Mouse (Mus musculus) right cerebral cortex, postnatal 4 days (tissue): ENCODE measurements around the gene Pdcd1lg2.
"Not testable (repeated sequence)": the region's sequence is repeated elsewhere in the genome, so short reads cannot be mapped to it uniquely, and the experiment has no call there.

ENCODE experiments used
- DNase-seq: peaks from one replicate; pipeline ENCODE4 v3.0.0-alpha.2; 2022

The Pdcd1lg2 gene

DNA sequence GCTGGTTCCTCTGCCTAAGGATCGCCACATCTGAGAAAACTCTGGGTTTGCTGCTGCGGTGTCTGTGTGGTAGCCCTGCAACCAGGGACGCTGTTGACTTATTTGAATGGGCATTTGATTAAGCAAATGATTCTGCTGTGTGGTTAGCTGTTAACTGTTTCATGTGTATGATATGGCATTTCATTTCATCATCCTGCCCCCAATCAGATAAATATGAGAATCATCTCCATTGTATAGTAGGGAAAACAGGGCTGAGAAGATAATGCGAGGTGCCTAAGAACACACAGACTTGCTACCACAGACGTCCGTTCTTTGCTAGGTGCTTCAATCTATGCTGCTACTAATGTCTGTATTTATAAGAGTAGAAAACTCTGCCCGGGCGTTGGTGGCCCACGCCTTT, 26.3 kb upstream of the Pdcd1lg2 start:
- no peak for DNase-seq

DNA sequence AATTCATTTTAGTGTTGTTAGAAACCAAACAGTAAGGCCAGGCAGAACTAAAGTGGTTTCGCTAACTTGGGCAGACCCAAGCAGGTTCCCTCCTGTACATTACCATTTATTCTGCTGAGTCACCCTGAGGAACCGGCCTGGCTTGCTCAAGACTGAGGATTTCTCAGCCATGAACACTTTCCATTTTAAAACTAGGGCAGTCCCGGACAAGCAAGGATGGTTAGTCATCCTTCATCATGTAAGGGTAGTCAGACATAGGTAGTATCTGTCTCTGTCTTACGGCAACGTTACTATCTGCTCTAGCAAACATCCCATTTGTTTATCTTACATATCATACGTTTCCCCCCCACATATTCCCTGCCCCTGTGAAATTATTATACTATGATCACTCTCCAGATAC, 25.7 kb upstream of the Pdcd1lg2 start:
- no peak for DNase-seq

DNA sequence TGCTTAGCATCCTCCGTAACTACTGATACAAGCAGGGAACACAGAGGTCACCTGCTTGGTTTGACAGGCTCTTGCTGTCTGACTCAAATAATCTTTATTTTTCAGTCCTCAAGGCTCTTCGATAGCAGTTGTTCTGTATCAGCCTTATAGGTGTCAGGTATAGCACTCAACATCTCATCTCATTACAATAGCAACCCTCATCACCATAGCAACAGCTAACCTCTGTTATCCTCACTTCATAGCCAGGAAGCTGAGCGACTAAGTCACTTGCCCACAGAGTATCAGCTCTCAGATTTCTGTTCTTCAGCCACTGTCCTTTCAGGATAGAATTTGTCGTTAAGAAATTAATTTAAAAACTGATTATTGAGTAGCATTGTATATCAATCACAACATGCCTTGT, 24.9 kb upstream of the Pdcd1lg2 start:
- DNase-seq = no peak

DNA sequence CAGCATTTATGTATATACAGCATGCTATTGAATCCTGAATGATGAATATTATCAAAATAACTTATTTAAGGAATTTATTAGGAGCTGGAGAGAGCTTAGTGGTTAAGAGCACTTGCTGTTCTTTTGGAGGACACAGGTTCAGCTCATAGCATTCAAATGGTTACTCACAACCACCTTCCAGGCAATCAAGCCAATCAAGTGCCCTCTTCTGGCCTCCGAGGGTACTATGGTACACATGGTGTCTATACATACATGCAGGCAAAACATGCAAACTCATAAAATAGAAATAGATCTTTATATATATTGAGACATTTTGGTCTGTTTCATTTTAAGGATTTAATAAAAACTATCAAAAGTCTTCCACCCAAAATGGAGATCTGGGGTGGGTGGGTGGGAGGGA, 21.9 kb upstream of the Pdcd1lg2 start:
- no peak for DNase-seq

DNA sequence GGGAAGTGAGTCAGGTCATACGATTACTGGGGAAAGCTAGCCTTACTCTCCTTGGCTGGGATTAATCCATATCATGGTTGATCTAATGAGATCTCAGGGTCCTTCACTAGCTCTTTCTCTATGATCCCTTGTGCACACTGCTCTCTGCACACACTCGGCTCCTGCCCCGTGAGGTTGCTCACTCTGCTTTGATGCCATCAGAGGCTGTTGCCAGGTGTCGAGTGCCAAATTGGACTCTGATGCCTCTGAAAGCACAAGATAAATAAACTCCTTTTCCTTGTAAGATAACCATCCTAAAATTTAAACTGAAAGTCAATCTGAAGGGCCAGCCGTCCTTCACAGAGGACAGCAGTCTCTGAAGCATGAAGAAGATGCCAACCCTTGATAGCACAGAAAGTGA, 20.2 kb upstream of the Pdcd1lg2 start:
- no peak for DNase-seq

DNA sequence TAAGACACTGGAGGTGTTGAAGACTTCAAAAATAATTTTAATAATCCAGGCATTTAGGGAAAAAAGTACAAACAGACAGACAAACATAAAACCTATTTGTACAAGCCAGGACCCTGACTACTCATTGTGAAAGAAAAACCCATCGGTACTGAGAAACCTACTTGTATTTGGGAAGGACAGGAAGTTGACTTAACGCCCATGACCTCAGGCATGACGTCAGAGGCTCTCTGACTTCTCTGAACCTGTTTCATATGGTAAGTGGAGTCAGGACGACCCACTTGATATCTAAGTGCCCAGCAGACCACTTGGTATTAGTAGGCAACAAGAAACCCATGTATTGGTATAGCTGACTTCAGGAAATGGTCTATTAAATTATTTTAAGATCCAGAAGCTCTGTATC, 19.4 kb upstream of the Pdcd1lg2 start:
- no peak for DNase-seq

DNA sequence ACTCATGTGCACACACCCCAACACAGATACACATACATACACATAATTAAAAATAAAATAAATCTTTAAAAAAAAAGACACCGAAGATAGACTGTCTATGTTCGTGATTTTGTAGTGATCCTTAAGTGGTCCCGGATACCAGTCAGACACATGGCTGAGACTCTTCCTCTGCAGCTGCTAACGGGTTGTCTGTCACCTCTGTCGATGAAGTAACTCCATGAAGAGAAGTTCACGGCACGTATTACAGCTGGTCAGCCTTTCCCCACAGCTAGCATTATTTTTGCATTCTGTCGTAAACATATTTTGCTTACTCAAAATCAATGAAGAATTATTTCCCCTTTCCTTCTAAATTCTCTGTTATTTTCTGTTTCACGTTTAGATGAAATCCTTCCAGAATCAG, 17.4 kb upstream of the Pdcd1lg2 start:
- DNase-seq = no peak

DNA sequence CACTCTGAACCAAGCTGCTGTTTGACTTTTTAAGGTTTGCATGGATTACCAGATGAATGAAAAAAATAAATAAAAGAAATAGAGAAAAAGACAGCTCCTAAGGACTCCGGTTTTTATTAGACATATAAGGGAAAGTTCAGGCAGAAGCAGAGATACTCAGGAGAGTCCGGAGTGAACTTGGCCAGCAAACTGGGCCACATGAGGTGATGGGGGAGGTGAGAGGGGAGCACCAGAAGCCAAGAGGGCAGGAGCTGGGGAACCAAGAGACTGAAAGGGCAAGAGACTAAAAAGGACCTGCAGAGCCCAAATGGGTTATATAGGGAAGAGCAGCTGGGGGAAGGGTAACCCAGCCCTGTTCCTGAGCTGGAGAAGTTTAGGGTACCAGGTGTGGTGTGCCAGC, 16.0 kb upstream of the Pdcd1lg2 start:
- DNase-seq = no peak

DNA sequence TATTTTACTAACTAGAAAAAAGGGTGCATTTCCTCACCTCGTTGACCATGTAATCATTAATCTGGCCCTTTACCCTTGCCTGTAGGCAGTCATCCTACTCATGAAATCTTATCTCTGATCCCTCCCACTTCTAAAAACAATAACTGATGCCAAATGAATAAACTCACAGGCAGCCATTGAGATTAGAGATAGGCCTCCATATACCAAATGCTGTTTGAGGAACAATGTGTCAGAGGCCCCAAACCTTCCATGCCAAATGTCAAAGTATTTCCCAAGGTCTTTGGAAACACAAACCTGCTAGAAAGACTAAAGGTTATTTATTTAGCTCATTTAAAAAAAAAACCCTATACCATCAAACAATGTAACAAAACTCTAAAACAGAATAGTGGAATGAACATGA, 14.4 kb upstream of the Pdcd1lg2 start:
- no peak for DNase-seq

DNA sequence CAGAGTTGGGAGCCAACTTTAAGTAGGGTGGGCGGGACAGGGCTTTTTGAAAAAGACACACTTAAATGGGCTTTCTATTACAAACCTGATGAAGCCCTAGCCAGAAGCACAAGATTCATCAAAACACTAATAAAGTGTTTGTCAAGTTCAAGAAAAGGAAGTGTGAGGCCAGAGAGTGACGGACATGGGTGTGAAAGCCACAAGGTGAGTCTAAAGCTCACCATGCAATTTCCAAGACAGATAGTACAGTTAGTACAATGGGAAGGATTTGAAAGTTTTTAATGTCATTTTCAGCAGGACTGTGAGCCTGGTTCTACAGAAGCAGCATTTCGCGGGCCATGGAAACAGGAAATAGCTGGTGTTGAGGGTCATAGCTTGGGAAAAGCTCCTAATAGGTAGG, 10.9 kb upstream of the Pdcd1lg2 start:
- no peak for DNase-seq

DNA sequence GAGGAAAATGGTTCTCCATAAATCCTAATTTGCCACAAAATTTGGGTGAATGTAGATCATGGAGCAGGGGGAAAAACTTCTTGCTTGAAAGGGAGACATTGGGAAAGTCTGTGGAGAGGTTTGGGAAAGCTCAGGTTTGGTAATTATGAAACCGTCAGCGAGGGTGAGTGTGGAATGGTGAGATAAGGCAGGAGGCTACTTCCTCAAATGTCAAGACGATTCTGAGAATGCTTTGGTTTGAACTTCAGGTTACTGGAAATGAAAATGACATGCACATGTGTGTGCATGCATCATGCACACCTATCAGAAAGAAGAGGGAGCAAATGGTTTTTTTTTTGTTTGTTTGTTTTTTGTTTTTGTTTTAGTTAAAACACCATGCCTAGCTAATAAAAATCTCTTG, 10.3 kb upstream of the Pdcd1lg2 start:
- no peak for DNase-seq

DNA sequence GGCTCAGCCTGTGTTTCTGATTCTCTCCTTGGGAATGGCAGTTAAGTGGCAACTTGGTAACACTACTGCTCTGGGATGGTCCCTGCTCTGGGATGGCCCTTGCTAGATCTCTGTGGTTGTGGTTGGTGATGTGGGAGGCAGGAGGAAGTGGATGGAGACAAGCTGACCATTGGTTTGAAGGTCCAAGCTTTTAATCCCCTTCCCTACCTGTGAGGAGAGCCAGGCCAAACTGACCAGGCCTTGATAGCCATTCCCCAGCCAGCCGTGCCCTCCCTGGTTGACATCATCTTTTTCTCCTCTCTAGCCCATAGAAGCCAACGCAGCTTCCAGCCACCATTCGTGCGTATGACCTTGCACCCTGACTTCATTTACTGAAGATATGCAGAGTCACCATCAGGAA, 8.1 kb upstream of the Pdcd1lg2 start:
- DNase-seq = no peak

DNA sequence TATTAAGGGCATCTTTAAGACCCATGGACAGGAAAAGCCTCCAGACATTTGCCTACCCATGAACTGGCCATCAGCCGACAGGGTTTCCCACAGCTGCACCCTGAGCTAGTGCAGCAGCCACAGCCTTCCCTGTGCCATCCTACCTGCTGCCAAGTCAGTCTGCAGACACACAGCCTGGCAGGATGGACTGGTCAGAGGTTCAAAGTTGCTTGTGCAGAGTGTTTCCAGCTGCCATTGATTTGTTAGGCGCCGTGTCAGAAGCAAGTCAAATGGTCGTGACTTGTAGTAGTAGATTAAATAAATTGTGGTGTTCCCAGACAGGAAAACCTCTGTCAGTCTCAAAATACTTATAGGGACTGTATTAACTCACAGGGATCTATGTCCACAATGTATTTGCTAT, 7.5 kb upstream of the Pdcd1lg2 start:
- no peak for DNase-seq

DNA sequence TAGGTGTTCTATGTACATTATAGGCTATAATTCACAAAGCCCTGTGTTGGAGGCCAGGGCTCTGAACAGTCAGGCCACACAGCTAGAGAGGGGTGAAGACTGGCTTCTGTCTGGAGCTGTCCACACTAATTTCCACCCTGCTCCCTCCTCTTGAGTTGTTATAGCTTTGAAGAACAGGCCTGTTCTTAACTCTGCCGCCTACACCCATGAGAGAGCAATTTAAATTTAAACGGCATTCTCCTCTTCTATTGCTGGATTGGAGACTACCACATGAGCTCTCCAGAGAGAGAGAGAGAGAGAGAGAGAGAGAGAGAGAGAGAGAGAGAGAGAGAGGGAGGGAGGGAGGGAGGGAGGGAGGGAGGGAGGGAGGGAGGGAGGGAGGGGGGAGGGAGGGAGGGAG, 5.3 kb upstream of the Pdcd1lg2 start:
- DNase-seq = no peak

DNA sequence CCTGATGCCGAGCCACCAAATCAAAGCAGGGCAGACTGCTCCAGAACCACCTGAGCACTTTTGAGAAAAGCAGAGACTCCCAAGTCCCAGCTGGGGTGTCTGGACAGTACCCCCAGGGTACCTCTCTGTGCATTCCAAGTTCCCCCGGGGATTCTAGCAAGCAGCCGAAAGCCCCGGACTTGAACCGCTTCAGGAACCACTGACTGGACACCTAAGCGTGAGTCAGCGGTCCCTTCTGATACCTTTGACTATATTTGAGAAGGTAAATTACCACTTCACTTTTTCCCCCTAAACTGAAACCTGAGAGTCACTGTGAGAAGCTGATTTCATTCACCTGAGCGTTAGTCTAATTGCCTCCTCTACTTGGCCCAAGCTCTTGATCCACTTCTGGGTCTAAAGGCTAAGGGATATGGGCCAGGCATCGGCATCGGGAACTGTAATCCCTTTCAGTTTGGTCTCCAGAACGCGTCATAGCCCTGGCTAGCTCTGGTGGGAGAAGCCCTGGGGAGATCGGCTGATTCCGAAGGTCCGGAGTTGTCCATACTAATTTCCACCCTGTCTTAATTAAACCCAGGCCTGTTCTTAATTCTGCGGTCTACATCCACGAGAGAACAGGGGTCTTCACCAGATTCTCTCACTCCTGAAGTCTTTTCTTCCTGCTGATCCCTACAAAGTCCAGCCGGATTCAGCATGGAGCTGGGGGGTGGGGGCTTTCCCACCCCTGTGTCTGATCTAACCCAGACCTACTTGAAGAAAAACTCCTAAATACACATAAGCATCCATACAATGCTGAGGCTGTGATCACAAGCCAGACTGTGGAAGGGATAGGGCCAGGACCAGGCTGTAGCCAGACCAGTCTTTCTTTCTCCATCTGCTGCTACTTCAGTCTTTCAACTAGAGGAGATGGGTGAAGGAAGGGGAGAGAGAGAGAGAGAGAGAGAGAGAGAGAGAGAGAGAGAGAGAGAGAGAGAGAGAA, 4.4 kb upstream of the Pdcd1lg2 start:
- DNase-seq = no peak

DNA sequence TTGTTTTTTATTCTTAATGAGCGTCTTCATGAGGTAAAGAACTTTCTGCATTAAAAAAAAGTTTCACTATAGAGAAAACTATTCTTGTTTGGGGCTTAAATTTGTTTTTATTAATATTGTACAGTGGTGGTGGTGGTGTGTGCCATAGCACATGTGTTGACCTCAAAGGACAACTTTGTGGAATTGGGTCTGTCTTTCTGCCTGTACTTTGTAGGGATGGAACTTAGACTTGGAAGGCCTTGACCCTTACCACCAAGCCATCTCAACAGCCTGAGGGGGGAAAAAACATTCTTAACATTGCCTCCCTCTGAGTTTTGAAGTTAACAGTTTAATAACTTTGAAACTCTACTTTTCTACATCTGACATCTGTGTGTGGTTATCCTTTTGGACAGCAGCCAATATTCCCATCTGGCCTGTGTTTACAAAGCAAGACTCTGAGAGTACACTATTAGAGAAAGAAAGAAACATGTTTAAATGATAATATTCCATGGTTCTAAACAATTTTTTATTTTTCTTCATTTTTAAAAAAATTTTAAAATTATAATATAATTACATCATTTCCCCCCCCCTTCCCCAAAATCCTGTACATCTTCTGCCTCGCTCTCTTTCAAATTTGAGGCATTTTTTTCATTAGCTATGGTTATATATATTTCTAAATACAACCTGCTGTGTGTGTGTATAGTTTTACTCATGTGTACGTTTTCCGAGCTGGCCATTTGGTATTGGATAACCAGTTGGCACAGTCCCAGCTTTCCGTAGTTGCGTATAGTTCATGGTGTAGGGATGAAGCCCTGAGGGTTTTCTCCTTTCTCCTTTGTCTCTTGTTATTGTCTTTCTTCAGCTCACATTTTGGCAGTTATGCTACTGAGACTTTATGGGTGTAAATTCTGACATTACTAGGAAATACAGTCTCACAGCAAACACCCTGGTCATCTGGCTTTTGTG, 2.0 kb downstream of the Pdcd1lg2 start:
- no peak for DNase-seq

DNA sequence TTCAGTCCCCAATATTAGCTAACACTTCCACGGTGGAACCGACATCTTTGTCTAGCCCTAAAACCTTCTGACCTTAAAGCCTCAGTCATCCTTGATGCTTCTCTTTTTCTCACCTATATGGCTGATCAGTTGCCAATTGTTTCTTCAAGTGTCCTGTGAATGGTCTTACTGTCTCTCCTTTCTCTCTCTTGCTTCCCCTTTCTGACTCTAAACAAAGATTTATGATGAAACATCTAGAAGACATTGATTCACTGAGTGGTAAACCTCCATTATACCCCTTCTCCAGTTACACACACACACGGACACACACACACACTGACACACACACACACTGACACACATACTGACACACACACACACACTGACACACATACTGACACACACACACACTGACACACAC, 3.8 kb downstream of the Pdcd1lg2 start:
- no peak for DNase-seq

DNA sequence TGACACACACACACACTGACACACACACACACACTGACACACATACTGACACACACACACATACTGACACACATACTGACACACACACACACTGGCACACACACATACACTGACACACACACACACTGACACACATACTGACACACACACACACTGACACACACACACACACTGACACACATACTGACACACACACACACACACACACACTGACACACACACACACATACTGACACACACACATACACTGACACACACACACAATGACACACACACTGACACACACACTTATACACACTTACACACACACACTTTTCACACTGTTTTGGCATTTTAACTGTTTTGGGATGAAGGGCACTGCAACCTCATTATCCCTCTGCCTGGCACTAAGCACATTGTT, 4.2 kb downstream of the Pdcd1lg2 start:
- not testable (repeated sequence) for DNase-seq

DNA sequence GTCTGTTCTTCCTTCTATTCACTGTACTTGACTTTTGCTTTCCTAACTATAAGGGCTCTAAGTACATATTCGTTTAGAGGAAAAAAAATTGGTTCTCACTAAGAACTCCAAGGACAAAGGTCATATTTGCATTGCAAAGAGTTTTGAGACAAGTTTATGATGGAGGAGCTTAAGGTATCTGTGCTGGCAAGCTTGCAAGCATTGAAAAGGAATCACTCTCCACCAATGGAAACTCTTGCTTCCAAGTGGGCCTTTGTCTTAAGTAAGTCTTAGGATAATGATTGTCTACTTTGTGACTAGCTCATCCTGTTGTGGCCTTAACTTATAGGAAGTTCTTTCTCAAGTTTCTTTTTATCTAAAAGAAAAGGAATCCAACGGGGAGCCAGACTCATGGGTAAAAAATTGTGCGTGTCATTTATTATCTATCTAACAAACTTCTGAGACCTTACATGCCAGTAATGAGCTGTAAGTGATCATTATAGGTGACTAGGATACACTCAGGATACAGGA, 5.7 kb downstream of the Pdcd1lg2 start:
- no peak for DNase-seq

DNA sequence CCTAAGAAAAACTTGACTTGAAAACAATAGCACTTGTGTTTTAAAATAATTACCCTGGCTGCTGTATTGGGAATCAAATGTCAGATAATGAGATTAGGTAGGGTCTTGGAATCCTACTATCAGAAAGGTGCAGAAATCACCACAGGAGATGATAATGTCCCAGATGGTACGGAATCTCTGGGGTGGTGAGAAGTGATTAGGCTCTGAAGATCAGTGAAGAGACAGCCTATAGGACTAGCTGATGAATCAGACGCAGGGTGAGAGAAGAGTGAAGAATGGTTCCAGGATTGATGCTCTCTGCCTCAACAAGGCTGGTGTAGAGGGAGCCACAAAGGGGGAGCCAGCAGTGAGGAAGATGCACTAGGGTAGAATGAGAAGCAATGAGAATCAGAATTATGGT, 6.5 kb downstream of the Pdcd1lg2 start:
- DNase-seq = no peak

DNA sequence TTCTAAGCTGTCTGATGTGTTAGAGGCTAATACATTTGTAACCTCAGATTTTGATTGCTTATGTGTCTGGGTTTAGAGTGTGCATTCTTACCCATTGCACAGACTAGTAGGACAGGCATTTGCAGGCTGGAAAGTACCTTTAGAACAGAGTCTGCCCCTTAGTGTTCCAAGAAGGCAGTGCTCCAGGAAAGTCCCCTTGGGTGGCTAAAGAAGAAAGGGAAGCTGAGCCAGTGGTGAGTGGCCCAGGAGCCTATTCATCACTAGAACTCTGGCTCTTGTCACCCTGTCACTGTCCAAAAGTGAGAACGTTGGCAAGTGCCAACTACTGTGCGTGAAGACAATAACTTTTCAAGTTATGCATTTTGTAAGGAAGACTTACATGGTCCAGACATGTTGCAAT, 7.2 kb downstream of the Pdcd1lg2 start:
- DNase-seq = no peak

DNA sequence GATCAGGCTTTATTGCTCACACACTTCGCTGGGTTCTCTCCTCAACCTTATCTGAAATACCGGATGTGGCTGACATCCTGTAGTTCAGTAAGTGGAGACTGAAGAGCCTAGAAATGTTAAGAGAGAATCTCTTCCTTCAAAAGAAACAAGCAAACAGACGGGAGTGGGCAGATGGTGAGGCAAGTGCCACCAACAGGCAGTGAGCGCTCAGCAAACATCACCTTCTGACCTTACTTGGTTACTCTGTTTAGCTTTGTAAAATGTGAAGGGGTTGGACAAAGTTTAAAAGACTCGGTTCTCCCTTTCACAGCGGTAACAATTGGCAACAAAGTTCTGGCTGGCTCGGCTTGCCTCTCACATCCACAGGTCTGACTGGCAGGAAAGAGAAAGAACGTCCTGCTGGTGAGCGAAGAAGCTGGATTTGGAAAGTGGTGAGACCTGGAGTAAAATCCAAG, 8.0 kb downstream of the Pdcd1lg2 start:
- DNase-seq = no peak

DNA sequence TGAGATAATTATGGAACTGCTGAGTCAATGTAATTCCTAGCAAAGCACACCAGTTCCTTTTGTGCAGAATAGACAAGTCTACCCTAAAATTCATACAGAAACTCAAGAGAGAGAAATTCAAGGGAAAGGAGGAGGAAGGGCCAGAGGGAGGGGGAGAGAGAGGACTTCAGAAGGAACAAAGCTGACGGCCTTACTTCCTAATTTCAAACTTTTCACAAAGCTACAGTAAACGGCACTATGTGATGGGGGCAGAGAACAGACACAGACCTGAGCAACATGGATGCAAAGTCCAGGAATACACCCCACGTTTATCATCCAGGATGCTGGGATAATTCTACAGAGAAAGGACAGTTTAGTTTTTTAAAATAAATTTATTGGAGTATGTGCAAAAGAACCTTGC, 8.8 kb downstream of the Pdcd1lg2 start:
- no peak for DNase-seq

DNA sequence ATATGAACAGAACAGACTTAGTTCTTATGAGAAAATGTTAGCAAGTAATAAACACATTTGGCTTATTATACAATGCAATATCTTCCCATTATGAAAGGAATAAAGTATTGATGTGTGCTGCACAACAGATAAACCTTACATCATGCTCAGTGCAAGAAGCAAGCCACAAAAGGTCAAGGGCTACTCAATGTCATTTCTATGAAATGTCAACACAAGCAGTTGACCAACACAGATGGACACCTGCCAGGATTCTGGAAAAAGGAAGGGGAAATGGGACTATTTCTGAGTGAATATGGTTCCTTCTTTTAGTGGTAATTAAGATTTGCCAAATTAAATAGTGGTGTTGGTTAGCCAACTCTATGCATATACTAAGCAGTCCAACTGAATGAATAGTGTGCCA, 9.2 kb downstream of the Pdcd1lg2 start:
- DNase-seq = no peak
